Mouse (Mus musculus) Patski (cell line): ENCODE results near the gene Zxdc. TPM values are rescaled to one million over a fixed set of nuclear protein-coding genes. Genes with fewer than 3 reads are reported as not detected.

Source experiments
- ATAC-seq: fragments of 100-300 bp; one replicate; pipeline ENCODE4 v1.8.0; 2021
- CTCF ChIA-PET: fragments of 350-600 bp; sonication (Branson Sonifier 250); formaldehyde crosslinking; loops from one replicate; lab custom pipeline; 2022; ENCODE audit warnings: inconsistent platforms; lab: Charles Lee
- POLR2A ChIA-PET: fragments of 350-600 bp; sonication (Branson Sonifier 250); formaldehyde crosslinking; loops from one replicate; lab custom pipeline; 2022; ENCODE audit warnings: antibody characterized with exemption, inconsistent platforms; lab: Charles Lee
- DNase-seq: peaks from one replicate; pipeline ENCODE4 v3.0.0-alpha.2; 2011; ENCODE audit warnings: low read depth, low spot score
- H3K27me3 ChIP-seq: fragments of 371-371 bp; one replicate; pipeline ENCODE4 v1.5.1; 2021
- CTCF ChIP-seq: fragments of 100-300 bp; IDR thresholded peaks from one replicate; pipeline ENCODE4 v1.5.1; 2021
- in situ Hi-C: fragments of 300-500 bp; cut with MboI; formaldehyde crosslinking; loops from 3 replicates; pipeline ENCODE4 v1.11.1; 2018; ENCODE audit warnings: low pct_unique_long_range_greater_than_20kb, mixed read lengths
- polyA plus RNA-seq: library from polyadenylated mRNA; unstranded; gene quantifications from one replicate; pipeline ENCODE4 v1.2.3, GENCODE M21; 2021

Zxdc gene
- polyA plus RNA-seq, 1 experiment from 2014 or later, result 39.8 TPM

DNA sequence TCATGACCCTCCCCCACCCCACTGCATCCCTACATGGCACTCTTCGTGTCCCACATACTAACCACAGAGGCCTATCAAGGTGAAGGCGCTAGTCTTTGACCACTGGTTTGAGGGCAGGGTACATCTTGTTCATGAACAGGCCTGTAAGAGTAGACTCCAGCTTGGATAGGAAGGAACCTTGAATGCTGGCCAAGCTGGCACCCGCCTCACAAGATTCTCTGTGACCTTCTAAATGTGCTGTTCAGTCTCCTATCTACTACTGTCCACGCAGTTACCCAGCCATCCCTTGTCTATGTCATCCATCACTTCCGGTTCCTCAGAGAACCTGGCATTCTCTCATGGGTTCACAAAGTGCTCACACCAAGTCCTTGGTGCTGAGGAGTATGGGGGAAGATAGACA is 6.0 kb upstream of the Zxdc start:
- H3K27me3 ChIP-seq, result no peaks in the 10 kb centered on the region
- ATAC-seq (no peak), DNase-seq (no peak)
- in situ Hi-C loops, result loop anchor here (25.0 kb wide), 3 partner anchors 749 to 1401 kb away; partner anchors contain the start of genes Fbln2 and Nup210
- ChIA-PET POLR2A (no interaction called here), CTCF (no interaction called here)
- no peak for TF ChIP-seq CTCF

DNA sequence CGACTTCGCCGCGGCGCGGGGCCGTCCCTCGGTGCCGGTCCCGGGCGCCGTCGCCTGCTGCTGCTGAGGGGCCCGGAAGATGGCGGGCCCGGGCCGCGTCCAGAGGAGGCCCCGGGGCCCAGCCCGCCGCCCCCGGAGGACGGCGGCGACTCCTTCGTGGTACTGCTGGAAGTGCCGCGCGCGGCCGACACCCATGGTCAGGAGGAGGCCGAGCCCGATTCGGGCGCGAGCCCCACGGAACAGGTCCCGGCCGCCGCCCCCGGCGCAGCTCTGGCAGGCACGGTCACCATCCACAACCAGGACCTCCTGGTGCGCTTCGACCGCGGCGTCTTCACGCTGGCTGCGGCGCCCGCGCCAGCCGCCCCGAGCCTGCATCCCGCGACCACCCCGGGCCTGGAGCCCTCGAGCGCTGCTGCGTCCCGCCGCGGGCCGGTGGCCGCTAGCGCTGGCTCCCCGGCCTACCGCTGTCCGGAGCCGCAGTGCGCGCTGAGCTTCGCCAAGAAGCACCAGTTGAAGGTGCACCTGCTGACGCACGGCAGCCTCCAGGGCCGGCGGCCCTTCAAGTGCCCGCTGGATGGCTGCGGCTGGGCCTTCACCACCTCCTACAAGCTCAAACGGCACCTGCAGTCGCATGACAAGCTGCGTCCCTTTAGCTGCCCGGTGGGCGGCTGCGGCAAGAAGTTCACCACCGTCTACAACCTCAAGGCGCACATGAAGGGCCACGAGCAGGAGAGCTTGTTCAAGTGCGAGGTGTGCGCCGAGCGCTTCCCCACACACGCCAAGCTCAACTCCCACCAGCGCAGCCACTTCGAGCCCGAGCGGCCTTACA is 647 bp downstream of the Zxdc start:
- no peak for DNase-seq
- no peak for TF ChIP-seq CTCF
- CTCF ChIA-PET, result interaction anchor here (0.7 to 2.8 kb wide), 4 partner anchors 9 to 60 kb away, joined by 3 to 10 read pairs (median 4); no protein-coding TSS in a partner anchor
- ATAC-seq, result peak; percentile 34
- POLR2A ChIA-PET, result interaction anchor here (0.7 to 4.8 kb wide), 6 partner anchors 11 to 242 kb away, joined by 3 to 46 read pairs (median 4); no protein-coding TSS in a partner anchor
- no peaks in the 10 kb centered on the region for H3K27me3 ChIP-seq
- in situ Hi-C loops, result loop anchor here (25.0 kb wide), 3 partner anchors 742 to 1408 kb away; partner anchors contain the start of genes Fbln2 and Nup210

- no peak for TF ChIP-seq CTCF
- in situ Hi-C loops, result loop anchor here (25.0 kb wide), 3 partner anchors 738 to 1412 kb away; partner anchors contain the start of genes Fbln2 and Nup210
- CTCF ChIA-PET, result interaction anchor here (0.7 to 0.9 kb wide), 2 partner anchors 13 to 201 kb away, joined by 3 read pairs; no protein-coding TSS in a partner anchor
These were observed 5.4 kb downstream of the Zxdc start for GRCm38 (mm10) chr6:90374647-90375046.

DNA sequence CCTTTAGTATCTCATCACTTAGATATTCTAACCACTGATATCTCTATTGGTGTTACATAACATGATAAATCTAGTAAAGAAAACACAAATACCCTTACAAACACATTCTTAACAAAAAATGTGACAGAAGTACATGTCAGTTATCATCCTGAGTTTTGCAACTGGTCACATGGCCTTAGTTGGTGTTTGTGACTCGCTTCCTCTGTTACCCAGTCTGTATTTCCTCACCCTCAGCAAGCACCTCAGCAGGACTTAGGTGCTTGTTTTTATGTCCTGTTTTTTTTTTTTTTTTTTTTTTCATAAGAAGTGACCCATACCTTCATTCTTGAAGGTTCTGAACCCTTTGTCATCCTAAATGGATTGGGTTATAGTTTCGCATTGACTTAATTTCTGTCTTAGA is 8.4 kb downstream of the Zxdc start:
- no peak for TF ChIP-seq CTCF
- ATAC-seq, result no peak
- POLR2A ChIA-PET, result no interaction called here
- H3K27me3 ChIP-seq, result no peaks in the 10 kb centered on the region
- in situ Hi-C loops, result no loop called here
- DNase-seq, result no peak
- CTCF ChIA-PET, result no interaction called here

More at GRCm38 (mm10) chr6:90374647-90375046, 5.4 kb downstream of the Zxdc start:
- POLR2A ChIA-PET, result interaction anchor here (0.7 to 1.7 kb wide), 3 partner anchors 10 to 849 kb away, joined by 3 to 4 read pairs (median 4); no protein-coding TSS in a partner anchor
- no peak for DNase-seq
- ATAC-seq, result no peak
- H3K27me3 ChIP-seq, result no peaks in the 10 kb centered on the region

GRCm38 (mm10) chr6:90381465-90381864 is 12.2 kb downstream of the Zxdc start:
- TF ChIP-seq CTCF, result no peak
- no peaks in the 10 kb centered on the region for H3K27me3 ChIP-seq
- POLR2A ChIA-PET, result interaction anchor here (1.0 to 2.1 kb wide), 2 partner anchors 10 to 21 kb away, joined by 4 to 8 read pairs; no protein-coding TSS in a partner anchor
- in situ Hi-C loops, result no loop called here
- CTCF ChIA-PET, result interaction anchor here (0.7 to 1.5 kb wide), 5 partner anchors 9 to 48 kb away, joined by 3 to 4 read pairs (median 3); partner anchors contain the start of gene Uroc1
- ATAC-seq, result peak; percentile 63
- peak; percentile 35 for DNase-seq

GRCm38 (mm10) chr6:90390629-90391028 is 21.3 kb downstream of the Zxdc start:
- CTCF ChIA-PET, result interaction anchor here (1.3 kb wide), 1 partner anchor 32 kb away, joined by 4 read pairs; no protein-coding TSS in a partner anchor
- POLR2A ChIA-PET, result no interaction called here
- no peak for DNase-seq
- ATAC-seq, result no peak
- no peak for TF ChIP-seq CTCF
- no peaks in the 10 kb centered on the region for H3K27me3 ChIP-seq
- in situ Hi-C loops, result no loop called here

DNA sequence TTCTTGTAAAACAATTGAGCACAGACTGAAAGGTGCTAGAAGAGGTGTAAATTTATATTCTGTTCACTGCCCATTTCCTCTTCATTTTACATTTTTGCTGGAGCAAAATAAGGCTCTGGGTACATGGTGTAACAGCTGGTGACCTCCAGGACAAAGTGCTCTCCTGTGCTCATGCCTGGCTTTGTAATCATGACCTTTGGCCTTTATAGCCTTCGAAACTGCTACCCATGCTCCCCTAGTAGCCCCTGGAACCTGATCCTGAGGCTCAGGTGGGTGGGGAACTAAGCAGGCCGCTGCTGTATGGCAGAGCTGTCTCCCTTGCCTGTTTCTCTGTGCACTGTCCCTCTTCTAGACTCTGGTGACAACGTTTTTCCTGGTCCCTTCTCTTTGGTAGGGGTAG is 24.7 kb downstream of the Zxdc start:
- ATAC-seq, result no peak
- DNase-seq, result no peak
- POLR2A ChIA-PET, result no interaction called here
- TF ChIP-seq CTCF, result no peak
- CTCF ChIA-PET, result no interaction called here
- in situ Hi-C loops, result no loop called here
- no peaks in the 10 kb centered on the region for H3K27me3 ChIP-seq

- ChIA-PET POLR2A (interaction anchor here (1.7 kb wide), 1 partner anchor 9 kb away, joined by 4 read pairs; no protein-coding TSS in a partner anchor), CTCF (interaction anchor here (1.3 kb wide), 1 partner anchor 27 kb away, joined by 4 read pairs; no protein-coding TSS in a partner anchor)
- no peak for DNase-seq
- ATAC-seq, result no peak
- H3K27me3 ChIP-seq, result no peaks in the 10 kb centered on the region
- in situ Hi-C loops, result no loop called here
- no peak for TF ChIP-seq CTCF
These were observed 26.5 kb downstream of the Zxdc start for GRCm38 (mm10) chr6:90395751-90396150.

DNA sequence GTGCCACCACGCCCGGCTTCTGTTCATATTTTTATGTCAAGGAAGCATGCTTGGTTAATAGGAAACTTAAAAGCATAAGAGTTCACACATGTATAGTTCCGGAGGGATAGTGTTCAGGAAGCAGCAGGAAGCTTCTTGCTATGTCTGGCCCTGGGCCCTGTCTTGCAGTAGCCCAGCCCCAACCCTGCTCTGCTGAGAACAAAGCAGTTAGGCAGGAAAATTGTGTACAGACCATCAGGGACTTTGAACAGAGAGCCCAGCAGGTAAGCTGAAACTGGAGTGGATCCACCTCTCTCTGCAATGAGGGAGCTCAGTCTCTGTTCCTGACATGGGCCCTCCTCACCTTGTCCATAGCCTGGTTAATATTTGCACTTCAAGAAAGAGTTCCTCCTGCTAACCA is 28.0 kb downstream of the Zxdc start:
- DNase-seq, result no peak
- no peaks in the 10 kb centered on the region for H3K27me3 ChIP-seq
- POLR2A ChIA-PET, result interaction anchor here (0.6 to 1.7 kb wide), 2 partner anchors 10 to 38 kb away, joined by 3 to 4 read pairs; no protein-coding TSS in a partner anchor
- CTCF ChIA-PET, result interaction anchor here (1.0 to 1.9 kb wide), 4 partner anchors 8 to 16 kb away, joined by 3 to 4 read pairs (median 3); no protein-coding TSS in a partner anchor
- TF ChIP-seq CTCF, result no peak
- in situ Hi-C loops, result no loop called here
- no peak for ATAC-seq

- ATAC-seq, result no peak
- DNase-seq, result no peak
- in situ Hi-C loops, result no loop called here
- no peaks in the 10 kb centered on the region for H3K27me3 ChIP-seq
- ChIA-PET CTCF (interaction anchor here (1.9 kb wide), 1 partner anchor 14 kb away, joined by 7 read pairs; no protein-coding TSS in a partner anchor), POLR2A (interaction anchor here (0.6 kb wide), 1 partner anchor 833 kb away, joined by 3 read pairs; no protein-coding TSS in a partner anchor)
- TF ChIP-seq CTCF, result no peak
These were observed 39.3 kb downstream of the Zxdc start for GRCm38 (mm10) chr6:90408632-90409031.
